Mouse (Mus musculus) cerebellum, adult 2 months (tissue): ENCODE results near the gene Amt.

Experiments used
- CTCF ChIP-seq: fragments of 200-500 bp; IDR thresholded peaks from 2 replicates; pipeline ENCODE4 v1.5.1; 2011; ENCODE audit warnings: low read depth, mild to moderate bottlenecking, control low read depth, low read length, moderate library complexity, borderline replicate concordance; ENCODE audit not compliant: insufficient read depth
- POLR2A ChIP-seq: fragments of 200-500 bp; IDR thresholded peaks from 2 replicates; pipeline ENCODE4 v1.6.1; 2011; ENCODE audit warnings: low read length, control low read depth, borderline replicate concordance; ENCODE audit not compliant: insufficient read depth

GRCm38 (mm10) chr9:108305170-108305569 is 8.5 kb downstream of the Amt start:
- TF ChIP-seq CTCF (no peak), POLR2A (no peak)
